ENCODE assay signal across 8 mouse cellular contexts in genomic region chr12:21285508-21286242, GRCm38 (mm10). TPM values are rescaled to one million over a fixed set of nuclear protein-coding genes. Genes with fewer than 3 reads are reported as not detected.
DNase-seq lines count a peak whose midpoint lies in the region; ATAC-seq and TF ChIP-seq lines count a peak whose summit lies in the region.

No protein-coding gene starts in this region.

- no peaks in the 10 kb centered on the region for H3K36me3 ChIP-seq in heart, embryonic 11.5 days (ENCODE audit: control insufficient read depth, insufficient read depth, low read length)
- H3K36me3 ChIP-seq in ES-Bruce4 (ENCODE audit: control insufficient read depth, insufficient read depth, low read length, poor library complexity, severe bottlenecking), result peaks cover 5% of the 10 kb centered on the region
- peaks cover 15% of the 10 kb centered on the region for H3K36me3 ChIP-seq in limb, embryonic 13.5 days

- no peaks in the 10 kb centered on the region for H3K9me3 ChIP-seq in heart, embryonic 11.5 days (replicated peaks; ENCODE audit: control insufficient read depth, low read length)
- H3K9me3 ChIP-seq in ES-Bruce4 (replicated peaks; ENCODE audit: control insufficient read depth, insufficient read depth, low read length, poor library complexity, severe bottlenecking), result no peaks in the 10 kb centered on the region
- no peaks in the 10 kb centered on the region for H3K9me3 ChIP-seq in limb, embryonic 13.5 days

- H3K27me3 ChIP-seq in heart, embryonic 11.5 days (ENCODE audit: control insufficient read depth, insufficient read depth, low read length), result no peaks in the 10 kb centered on the region
- no peaks in the 10 kb centered on the region for H3K27me3 ChIP-seq in ES-Bruce4 (ENCODE audit: control insufficient read depth, insufficient read depth, low read length, poor library complexity, severe bottlenecking)
- H3K27me3 ChIP-seq in limb, embryonic 13.5 days, result no peaks in the 10 kb centered on the region

- no peak for TF ChIP-seq CTCF in ES-Bruce4 (IDR thresholded peaks at IDR 0.05; ENCODE audit: low read depth, low read length)

- TF ChIP-seq POLR2A in ES-Bruce4 (IDR thresholded peaks at IDR 0.05; ENCODE audit: insufficient read depth, low read length), result no peak

- H3K4me2 ChIP-seq in heart, embryonic 11.5 days, result peak overlapping the region; percentile 90
- peak overlapping the region; percentile 82 for H3K4me2 ChIP-seq in limb, embryonic 13.5 days (replicated peaks)

- ATAC-seq in heart, embryonic 11.5 days (replicated peaks; ENCODE audit: insufficient number of reproducible peaks, low FRiP score, low TSS enrichment), result peak; percentile 82
- ATAC-seq in limb, embryonic 13.5 days (ENCODE audit: low FRiP score, low read depth), result peak; percentile 84
- peak; percentile 7; the same call in 1 of the 2 replicates for ATAC-seq in neutrophil, adult 5-6 weeks (ENCODE audit: extremely low read depth, insufficient number of reproducible peaks, low FRiP score, poor library complexity, severe bottlenecking)

- no peak for DNase-seq in heart, postnatal 25 days (ENCODE audit: low spot score)
- DNase-seq in fibroblast of lung, adult 2 months (ENCODE audit: low read depth), result peak; percentile 89
- DNase-seq in yolk sac, embryonic 10.5 days (ENCODE audit: low spot score), result no peak
- no peak for DNase-seq in kidney, adult 8-10 months

- H3K4me1 ChIP-seq in heart, embryonic 11.5 days (ENCODE audit: control insufficient read depth, insufficient read depth, low read length), result peaks cover 10% of the 10 kb centered on the region
- H3K4me1 ChIP-seq in ES-Bruce4 (ENCODE audit: control insufficient read depth, insufficient read depth, low read length), result no peaks in the 10 kb centered on the region
- H3K4me1 ChIP-seq in limb, embryonic 13.5 days, result peaks cover 17% of the 10 kb centered on the region

- peak overlapping the region; percentile 91 for H3K4me3 ChIP-seq in heart, embryonic 11.5 days (ENCODE audit: low read depth, low read length)
- peak overlapping the region; percentile 83 for H3K4me3 ChIP-seq in ES-Bruce4 (ENCODE audit: low read depth, low read length)
- H3K4me3 ChIP-seq in limb, embryonic 13.5 days, result peak overlapping the region; percentile 84

- no peak for TF ChIP-seq EP300 in ES-Bruce4 (IDR thresholded peaks at IDR 0.05; ENCODE audit: insufficient read depth, low read depth, low read length)

- H3K9ac ChIP-seq in heart, embryonic 11.5 days (ENCODE audit: low read depth, low read length), result peak overlapping the region; percentile 72
- peak overlapping the region; percentile 65 for H3K9ac ChIP-seq in ES-Bruce4 (ENCODE audit: low read depth, poor library complexity, severe bottlenecking)
- peak overlapping the region; percentile 85 for H3K9ac ChIP-seq in limb, embryonic 13.5 days

- intact Hi-C loops in heart, postnatal 25 days (cut with DNase I), result loop anchor here (5.0 kb wide), 1 partner anchor 87 kb away; the partner anchor contains the start of gene Adam17

- H3K27ac ChIP-seq in heart, embryonic 11.5 days (ENCODE audit: low read depth, low read length), result peak overlapping the region; percentile 86
- H3K27ac ChIP-seq in ES-Bruce4 (ENCODE audit: insufficient read depth, low read length), result no peak overlapping the region
- H3K27ac ChIP-seq in limb, embryonic 13.5 days, result peak overlapping the region; percentile 71; the same call in 1 of the 2 replicates

- under 1% methylated on average over 42 of the region's 47 CpGs for WGBS in heart, embryonic 11.5 days (ENCODE audit: insufficient replicate concordance)
- under 1% methylated on average over 47 of the region's 47 CpGs for WGBS in limb, embryonic 13.5 days

RNA-seq across cellular contexts. Expression of gene Itgb1bp1, which starts 0.4 kb away (rescaled TPM):
- 36.6 and 41.6 TPM in 2 replicates for polyA plus RNA-seq in heart, embryonic 11.5 days (2014; fragmentation: Nextera tagmentation; extraction: Ambion mirVana)
- 10 to 100 TPM; 40.9 to 49.7 TPM for total RNA-seq in heart, postnatal 25 days (2021)
- 21.1 and 22.5 TPM in 2 replicates for polyA plus RNA-seq in ES-Bruce4 (2011; ENCODE audit: insufficient read depth, insufficient read length, low read depth, missing spikeins)
- 52.6 and 55.2 TPM in 2 replicates for polyA plus RNA-seq in limb, embryonic 13.5 days (2015; fragmentation: Nextera tagmentation; extraction: Ambion mirVana)
- 41.5 and 53.4 TPM in 2 replicates for total RNA-seq in neutrophil, adult 5-6 weeks (2017)

RNA-seq across cellular contexts. Expression of gene Cpsf3, which starts 0.5 kb away (rescaled TPM):
- 80.7 and 88.5 TPM in 2 replicates for polyA plus RNA-seq in heart, embryonic 11.5 days (2014; fragmentation: Nextera tagmentation; extraction: Ambion mirVana)
- total RNA-seq in heart, postnatal 25 days (2021), result 10 to 100 TPM; 33.8 to 34.5 TPM
- 116 and 123 TPM in 2 replicates for polyA plus RNA-seq in ES-Bruce4 (2011; ENCODE audit: insufficient read depth, insufficient read length, low read depth, missing spikeins)
- polyA plus RNA-seq in limb, embryonic 13.5 days (2015; fragmentation: Nextera tagmentation; extraction: Ambion mirVana), result 114 TPM in 2 replicates
- 112 and 118 TPM in 2 replicates for total RNA-seq in neutrophil, adult 5-6 weeks (2017)

RNA-seq across cellular contexts. Expression of gene Iah1, which starts 30.5 kb away (rescaled TPM):
- 42.9 and 50.2 TPM in 2 replicates for polyA plus RNA-seq in heart, embryonic 11.5 days (2014; fragmentation: Nextera tagmentation; extraction: Ambion mirVana)
- total RNA-seq in heart, postnatal 25 days (2021), result 10 to 100 TPM; 12.6 to 15.7 TPM
- polyA plus RNA-seq in ES-Bruce4 (2011; ENCODE audit: insufficient read depth, insufficient read length, low read depth, missing spikeins), result 30.0 and 32.5 TPM in 2 replicates
- 58.0 and 61.3 TPM in 2 replicates for polyA plus RNA-seq in limb, embryonic 13.5 days (2015; fragmentation: Nextera tagmentation; extraction: Ambion mirVana)
- 23.6 and 27.0 TPM in 2 replicates for total RNA-seq in neutrophil, adult 5-6 weeks (2017)

Comparison
In these comparisons a context has a peak if more than half of its experiments do, and no peak if none do; other contexts are left out.
1. ATAC-seq: peak in every context shown above with its lines; median percentile 84 in limb, embryonic 13.5 days; 82 in heart, embryonic 11.5 days; 7 in neutrophil, adult 5-6 weeks.